Mouse (Mus musculus) layer of hippocampus, adult 18-20 months (tissue): ENCODE measurements around the gene Acot1. TPM values are rescaled to one million over a fixed set of nuclear protein-coding genes. Genes with fewer than 3 reads are reported as not detected.
"Not testable (repeated sequence)": the region's sequence is repeated elsewhere in the genome, so short reads cannot be mapped to it uniquely, and the experiment has no call there.

Experiments
- DNase-seq, 2 experiments: peaks; one replicate each; pipeline ENCODE4 v3.0.0; 2022; ENCODE audit warnings: low spot score in 2 of 2
- long read RNA-seq: library from polyadenylated mRNA; stranded (forward); transcript quantifications from one replicate; pipeline ENCODE4 v2.0.0, GENCODE M21; 2021
- total RNA-seq, 2 experiments: library from RNA; stranded (reverse); gene quantifications; 2 replicates each; pipeline ENCODE4 v1.2.3; 2021

Gene Acot1
- total RNA-seq: 10 to 100 TPM; 21.0 to 28.4 TPM
- long read RNA-seq, transcript Acot1-201 (3 exons, 2,272 nt): major isoform, 17 of 18 reads
- long read RNA-seq, partial matches to known transcripts: 0 of 18 reads
- long read RNA-seq, other reads (novel, unspliced or antisense): 1 of 18 reads

- peak in 1 of 2 experiments; percentile 65 for DNase-seq
These were observed at the start of gene Acot1 for GRCm38 (mm10) chr12:84009171-84009965. Gene Acot1 (plus strand): TSS chr12:84009490.

- DNase-seq: no peak
These were observed 44.1 kb upstream of the Acot1 start for GRCm38 (mm10) chr12:83965235-83965634.

- peak in 1 of 2 experiments; percentile 63 for DNase-seq
These were observed 37.2 kb upstream of the Acot1 start for GRCm38 (mm10) chr12:83972117-83972516.

- DNase-seq: no peak
These were observed 30.4 kb upstream of the Acot1 start for GRCm38 (mm10) chr12:83978862-83979261.

GRCm38 (mm10) chr12:83981615-83982014 is 27.7 kb upstream of the Acot1 start:
- DNase-seq: no peak

- DNase-seq: no peak
These were observed 24.5 kb upstream of the Acot1 start, which contains the start of gene Heatr4 for GRCm38 (mm10) chr12:83984752-83985151. Gene Heatr4 (minus strand): TSS chr12:83984852.

- DNase-seq: no peak
These were observed 22.1 kb upstream of the Acot1 start for GRCm38 (mm10) chr12:83987242-83987582.

GRCm38 (mm10) chr12:83987583-83988441 is 21.5 kb upstream of the Acot1 start, which contains the start of gene Acot2:
Gene Acot2 (plus strand): TSS chr12:83987861.
- DNase-seq: peak; percentile 70 to 85

GRCm38 (mm10) chr12:83988483-83988882 is 20.8 kb upstream of the Acot1 start:
- no peak for DNase-seq

- DNase-seq: no peak
These were observed 19.9 kb upstream of the Acot1 start for GRCm38 (mm10) chr12:83989378-83989777.

- no peak for DNase-seq
These were observed 12.1 kb upstream of the Acot1 start for GRCm38 (mm10) chr12:83997221-83997620.

GRCm38 (mm10) chr12:83998341-83999107 is 10.8 kb upstream of the Acot1 start:
- peak in 1 of 2 experiments; percentile 57 for DNase-seq

GRCm38 (mm10) chr12:83999237-83999636 is 10.1 kb upstream of the Acot1 start:
- DNase-seq: not testable (repeated sequence)

GRCm38 (mm10) chr12:84000418-84000817 is 8.9 kb upstream of the Acot1 start:
- no peak for DNase-seq

- no peak for DNase-seq
These were observed 5.4 kb upstream of the Acot1 start for GRCm38 (mm10) chr12:84003866-84004265.

GRCm38 (mm10) chr12:84008251-84008650 is 1.0 kb upstream of the Acot1 start:
- DNase-seq: no peak

- DNase-seq: no peak
These were observed 561 bp upstream of the Acot1 start for GRCm38 (mm10) chr12:84008729-84009128.

- DNase-seq: no peak
These were observed 911 bp downstream of the Acot1 start for GRCm38 (mm10) chr12:84010201-84010600.

- peak; percentile 56 to 80 for DNase-seq
These were observed 2.2 kb downstream of the Acot1 start for GRCm38 (mm10) chr12:84011251-84012040.

GRCm38 (mm10) chr12:84013130-84013529 is 3.8 kb downstream of the Acot1 start:
- no peak for DNase-seq
